In genomic region chr15:84414040-84414848, GRCm38 (mm10) we compare ENCODE assay signal across 8 mouse cellular contexts. TPM values are rescaled to one million over a fixed set of nuclear protein-coding genes. Genes with fewer than 3 reads are reported as not detected.
A peak's percentile ranks its signal among the peaks of the same experiment; 100 is the strongest.
DNase-seq lines count a peak whose midpoint lies in the region; ATAC-seq and TF ChIP-seq lines count a peak whose summit lies in the region.

No protein-coding gene starts in this region.

- no peak for TF ChIP-seq CTCF in forebrain, postnatal 0 days (IDR thresholded peaks at IDR 0.05; ENCODE audit: low read depth)

- H3K9ac ChIP-seq in heart, embryonic 16.5 days (ENCODE audit: low read length), result no peak overlapping the region
- no peak overlapping the region for H3K9ac ChIP-seq in forebrain, postnatal 0 days

- no peak overlapping the region for H3K27ac ChIP-seq in heart, embryonic 16.5 days (ENCODE audit: low read length)
- 0 out of 2 replicates have a peak overlapping the region, but pooled peaks have one; percentile 9 for H3K27ac ChIP-seq in forebrain, postnatal 0 days (ENCODE audit: low read depth, low read length)

- H3K36me3 ChIP-seq in heart, embryonic 16.5 days (ENCODE audit: control insufficient read depth, insufficient read depth), result no peaks in the 10 kb centered on the region
- H3K36me3 ChIP-seq in forebrain, postnatal 0 days (ENCODE audit: insufficient read depth), result no peaks in the 10 kb centered on the region; the same call in 1 of the 2 replicates

- peak; percentile 49 for ATAC-seq in heart, embryonic 16.5 days (replicated peaks; ENCODE audit: extremely low read depth, insufficient read depth, low FRiP score)
- peak; percentile 67 for ATAC-seq in forebrain, postnatal 0 days

- peaks cover 3% of the 10 kb centered on the region for H3K27me3 ChIP-seq in heart, embryonic 16.5 days (ENCODE audit: control insufficient read depth, insufficient read depth, low read length)
- no peaks in the 10 kb centered on the region for H3K27me3 ChIP-seq in forebrain, postnatal 0 days (ENCODE audit: insufficient read depth, low read length)

- intact Hi-C loops in heart, postnatal 36 days (cut with DNase I), result no loop called here
- intact Hi-C loops in left cerebral cortex, postnatal 10 days (cut with DNase I), result no loop called here

- 28% methylated on average over 9 of the region's 9 CpGs for WGBS in heart, embryonic 16.5 days
- 12% methylated on average over 9 of the region's 9 CpGs for WGBS in forebrain, postnatal 0 days

- no peak overlapping the region for H3K4me2 ChIP-seq in heart, embryonic 16.5 days (ENCODE audit: low read depth, low read length)
- H3K4me2 ChIP-seq in forebrain, postnatal 0 days (ENCODE audit: low read depth), result no peak overlapping the region

- DNase-seq in heart, postnatal 36 days, result no peak
- DNase-seq in forebrain, postnatal 0 days, result peak; percentile 73
- DNase-seq in left cerebral cortex, postnatal 10 days (ENCODE audit: extremely low spot score in 1 of 2, low spot score in 2 of 2), result peak; percentile 75
- DNase-seq in right cerebral cortex, postnatal 14 days, result peak; percentile 64
- DNase-seq in adrenal gland, adult (ENCODE audit: inconsistent age in 2 of 2, low spot score in 1 of 2), result no peak
- no peak for DNase-seq in lung, postnatal 4 days
- DNase-seq in testis, postnatal 14 days (ENCODE audit: low spot score), result no peak

- peaks cover 6% of the 10 kb centered on the region; the same call in 1 of the 2 replicates for H3K4me1 ChIP-seq in heart, embryonic 16.5 days (ENCODE audit: control insufficient read depth, insufficient read depth, low read length)
- H3K4me1 ChIP-seq in forebrain, postnatal 0 days (ENCODE audit: insufficient read depth), result peaks cover 18% of the 10 kb centered on the region

- H3K4me3 ChIP-seq in heart, embryonic 16.5 days (ENCODE audit: low read length), result no peak overlapping the region
- H3K4me3 ChIP-seq in forebrain, postnatal 0 days (ENCODE audit: low read depth, low read length), result no peak overlapping the region

- no peaks in the 10 kb centered on the region for H3K9me3 ChIP-seq in heart, embryonic 16.5 days (replicated peaks; ENCODE audit: control insufficient read depth, low read length)
- H3K9me3 ChIP-seq in forebrain, postnatal 0 days (ENCODE audit: low read length), result no peaks in the 10 kb centered on the region

RNA-seq across cellular contexts. Expression of gene Shisal1, which starts 32.7 kb away (rescaled TPM):
- 0.64 and 1.1 TPM in 2 replicates for polyA plus RNA-seq in heart, embryonic 16.5 days (2015; fragmentation: Nextera tagmentation; extraction: Ambion mirVana)
- total RNA-seq in heart, postnatal 36 days (2021), result 1 to 10 TPM; 1.0 to 1.1 TPM
- total RNA-seq in forebrain, postnatal 0 days (2014; rRNA removed), result 28.8 and 48.4 TPM in 2 replicates
- polyA plus RNA-seq in forebrain, postnatal 0 days (2015; fragmentation: Nextera tagmentation; extraction: Ambion mirVana), result 10.8 and 19.0 TPM in 2 replicates
- 10 to 100 TPM; 51.4 to 54.1 TPM for total RNA-seq in left cerebral cortex, postnatal 10 days (2021)

Comparison
In these comparisons a context has a peak if more than half of its experiments do, and no peak if none do; other contexts are left out.
1. DNase-seq: peak in forebrain, postnatal 0 days (single experiment), left cerebral cortex, postnatal 10 days (2 of 2) and right cerebral cortex, postnatal 14 days (single experiment); none in heart, postnatal 36 days (0 of 2), adrenal gland, adult (0 of 2), lung, postnatal 4 days (0 of 2) and testis, postnatal 14 days (single experiment).
2. RNA of gene Shisal1, which starts 32.7 kb away (total RNA-seq): 51.4 to 54.1 TPM in left cerebral cortex, postnatal 10 days and 28.8 to 48.4 TPM in forebrain, postnatal 0 days; 1.0 to 1.1 TPM in heart, postnatal 36 days; every median in the first group is over 10 times any median in the second.